Mouse (Mus musculus): Measurements from ENCODE around the gene Chn2. TPM values are rescaled to one million over a fixed set of nuclear protein-coding genes. Genes with fewer than 3 reads are reported as not detected.
A peak's percentile ranks its signal among the peaks of the same experiment; 100 is the strongest.

The Chn2 gene
- polyA plus RNA-seq, 1 experiment: 22.8 TPM

DNA sequence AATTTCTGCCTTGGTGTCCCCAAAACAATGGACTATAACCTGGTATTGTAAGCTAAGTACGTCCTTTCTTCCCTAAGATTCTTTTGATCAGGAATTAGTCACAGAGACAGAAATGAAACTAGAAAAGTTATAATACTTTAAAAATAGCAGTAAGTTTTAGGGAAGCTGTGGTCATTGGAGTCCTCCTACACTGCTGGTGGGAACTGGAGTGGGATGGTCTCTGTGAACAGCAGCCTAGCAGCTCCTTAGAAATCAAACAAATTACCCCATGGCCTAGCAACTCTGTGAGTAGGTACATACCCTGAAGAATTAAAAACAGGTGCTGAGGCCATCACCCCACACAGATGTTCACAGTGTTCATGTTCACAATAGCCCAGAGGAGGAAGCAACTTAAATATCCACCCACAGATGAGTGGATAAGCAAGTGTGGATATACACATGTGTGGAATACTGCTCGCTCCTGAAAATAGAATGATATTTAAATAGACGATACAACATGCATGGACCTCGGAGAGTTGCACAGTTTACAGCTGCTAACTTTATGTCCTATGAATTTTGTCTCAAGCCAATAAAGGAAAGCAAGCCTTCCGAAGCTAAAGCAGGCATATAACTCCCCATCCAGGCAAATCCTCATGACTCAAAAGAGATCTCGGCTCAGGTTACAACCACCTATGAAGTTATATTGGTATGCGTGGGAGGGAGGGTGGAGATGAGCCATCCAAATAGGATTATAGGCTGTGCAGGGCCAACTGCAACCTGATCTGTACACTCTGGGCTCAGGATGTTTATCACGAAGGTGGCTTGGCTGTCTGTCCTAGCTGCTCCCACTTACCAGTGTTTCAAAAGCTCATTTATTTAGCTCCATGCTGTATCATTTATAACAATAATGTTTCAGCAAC is 209.2 kb downstream of the Chn2 start:
- 73% methylated on average over 8 of the region's 8 CpGs for WGBS
- no peaks in the 10 kb centered on the region for H3K36me3 ChIP-seq (ENCODE audit: control insufficient read depth, insufficient read depth, low read length)
- TF ChIP-seq CTCF (conservative IDR thresholded peaks at IDR 0.05; ENCODE audit: insufficient read depth, insufficient read length, low read depth, low read length): no peak
- TF ChIP-seq POLR2A (IDR thresholded peaks at IDR 0.05; ENCODE audit: low read depth, low read length): no peak
- no peak overlapping the region for H3K27ac ChIP-seq (ENCODE audit: insufficient read depth, low read depth, low read length)
- no peak for DNase-seq
- no peaks in the 10 kb centered on the region for H3K4me1 ChIP-seq (ENCODE audit: control insufficient read depth, insufficient read depth, low read length)
- no peak overlapping the region for H3K4me3 ChIP-seq (ENCODE audit: insufficient read depth, low read depth, low read length)
- H3K27me3 ChIP-seq (replicated peaks; ENCODE audit: control insufficient read depth, insufficient read depth, low read length): no peaks in the 10 kb centered on the region

GRCm38 (mm10) chr6:54251401-54252191 is 212.2 kb downstream of the Chn2 start:
- peak; percentile 79 for DNase-seq

DNA sequence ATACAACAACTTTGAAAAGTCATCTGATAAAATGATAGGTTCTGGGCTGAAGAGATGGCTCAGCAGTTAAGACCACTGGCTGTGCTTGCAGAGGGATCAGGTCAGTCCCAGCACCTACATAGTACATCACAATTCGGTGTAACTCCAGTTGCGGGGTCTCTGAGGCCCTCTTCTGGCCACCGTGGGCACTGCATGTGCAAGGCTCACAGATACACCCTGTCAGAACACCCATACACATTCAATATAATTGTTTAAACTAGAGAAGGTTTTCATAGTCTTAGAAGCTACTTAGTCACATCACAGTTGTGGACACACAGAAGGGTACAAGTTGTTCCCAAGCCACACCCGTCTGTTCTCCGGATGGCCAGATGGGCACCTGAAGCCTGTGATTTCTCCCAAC is 213.9 kb downstream of the Chn2 start:
- H3K4me3 ChIP-seq (ENCODE audit: insufficient read depth, low read depth, low read length): no peak overlapping the region
- no peak overlapping the region for H3K27ac ChIP-seq (ENCODE audit: insufficient read depth, low read depth, low read length)
- no peaks in the 10 kb centered on the region for H3K4me1 ChIP-seq (ENCODE audit: control insufficient read depth, insufficient read depth, low read length)
- 61% methylated on average over 5 of the region's 5 CpGs for WGBS
- H3K36me3 ChIP-seq (ENCODE audit: control insufficient read depth, insufficient read depth, low read length): no peaks in the 10 kb centered on the region
- TF ChIP-seq CTCF (conservative IDR thresholded peaks at IDR 0.05; ENCODE audit: insufficient read depth, insufficient read length, low read depth, low read length) (peak; percentile 65), POLR2A (IDR thresholded peaks at IDR 0.05; ENCODE audit: low read depth, low read length) (no peak)
- DNase-seq: peak; percentile 53
- H3K27me3 ChIP-seq (replicated peaks; ENCODE audit: control insufficient read depth, insufficient read depth, low read length): no peaks in the 10 kb centered on the region

More at GRCm38 (mm10) chr6:54251401-54252191, 212.2 kb downstream of the Chn2 start:
- H3K36me3 ChIP-seq (ENCODE audit: control insufficient read depth, insufficient read depth, low read length): no peaks in the 10 kb centered on the region
- H3K4me3 ChIP-seq (ENCODE audit: insufficient read depth, low read depth, low read length): no peak overlapping the region
- WGBS: 62% methylated on average over 17 of the region's 17 CpGs
- no peaks in the 10 kb centered on the region for H3K27me3 ChIP-seq (replicated peaks; ENCODE audit: control insufficient read depth, insufficient read depth, low read length)
- no peak for TF ChIP-seq CTCF (conservative IDR thresholded peaks at IDR 0.05; ENCODE audit: insufficient read depth, insufficient read length, low read depth, low read length)
- TF ChIP-seq POLR2A (IDR thresholded peaks at IDR 0.05; ENCODE audit: low read depth, low read length): no peak
- no peaks in the 10 kb centered on the region for H3K4me1 ChIP-seq (ENCODE audit: control insufficient read depth, insufficient read depth, low read length)
- no peak overlapping the region for H3K27ac ChIP-seq (ENCODE audit: insufficient read depth, low read depth, low read length)

DNA sequence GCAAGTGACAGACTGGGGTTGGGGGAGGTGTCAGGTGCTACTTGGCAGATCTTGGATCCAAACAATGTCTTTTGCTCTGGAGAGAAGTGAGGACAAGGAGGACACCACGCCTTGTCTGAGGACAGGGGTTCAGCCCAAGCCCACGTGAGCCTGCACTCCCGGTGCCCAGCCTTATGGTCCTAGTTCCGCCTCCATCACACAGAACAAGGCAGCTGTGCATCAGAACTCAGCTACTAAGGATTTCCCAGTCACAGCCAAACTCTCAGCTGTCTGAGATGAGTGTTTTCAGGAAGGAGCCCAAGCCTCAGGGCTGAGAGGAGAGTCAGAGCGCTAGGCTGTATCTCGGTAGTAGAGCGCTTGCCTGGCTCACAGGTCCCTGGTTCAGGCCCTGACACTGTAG is 214.5 kb downstream of the Chn2 start:
- WGBS: 91% methylated on average over 7 of the region's 7 CpGs
- no peak overlapping the region for H3K27ac ChIP-seq (ENCODE audit: insufficient read depth, low read depth, low read length)
- no peak for DNase-seq

DNA sequence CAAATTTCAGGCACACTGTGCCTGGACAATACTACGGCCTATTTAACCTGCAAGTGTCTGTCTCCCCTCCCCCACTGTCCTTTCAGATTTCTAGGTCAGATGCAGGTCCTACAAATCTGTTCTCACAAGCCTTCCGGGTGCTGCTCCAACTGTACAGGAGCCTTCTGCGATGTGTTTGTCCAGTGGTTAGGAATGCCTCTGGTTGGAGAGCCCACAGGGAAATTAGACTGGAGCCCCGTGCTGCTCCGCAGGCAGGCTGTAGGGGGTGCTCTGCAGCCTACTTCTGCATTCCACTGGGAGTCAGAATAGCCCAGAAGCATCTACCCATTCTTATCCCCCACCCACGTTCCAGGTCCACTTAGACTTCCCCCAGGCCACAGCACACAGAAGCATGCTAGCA is 215.4 kb downstream of the Chn2 start:
- no peak for TF ChIP-seq POLR2A (IDR thresholded peaks at IDR 0.05; ENCODE audit: low read depth, low read length)
- peak; percentile 48 for TF ChIP-seq CTCF (conservative IDR thresholded peaks at IDR 0.05; ENCODE audit: insufficient read depth, insufficient read length, low read depth, low read length)
- WGBS: 74% methylated on average over 6 of the region's 6 CpGs
- no peaks in the 10 kb centered on the region for H3K27me3 ChIP-seq (replicated peaks; ENCODE audit: control insufficient read depth, insufficient read depth, low read length)
- DNase-seq: peak; percentile 12
- H3K36me3 ChIP-seq (ENCODE audit: control insufficient read depth, insufficient read depth, low read length): no peaks in the 10 kb centered on the region
- no peaks in the 10 kb centered on the region for H3K4me1 ChIP-seq (ENCODE audit: control insufficient read depth, insufficient read depth, low read length)
- no peak overlapping the region for H3K4me3 ChIP-seq (ENCODE audit: insufficient read depth, low read depth, low read length)
- H3K27ac ChIP-seq (ENCODE audit: insufficient read depth, low read depth, low read length): no peak overlapping the region

More for the DNA sequence above, 214.5 kb downstream of the Chn2 start:
- H3K4me1 ChIP-seq (ENCODE audit: control insufficient read depth, insufficient read depth, low read length): no peaks in the 10 kb centered on the region
- no peaks in the 10 kb centered on the region for H3K27me3 ChIP-seq (replicated peaks; ENCODE audit: control insufficient read depth, insufficient read depth, low read length)
- no peaks in the 10 kb centered on the region for H3K36me3 ChIP-seq (ENCODE audit: control insufficient read depth, insufficient read depth, low read length)
- H3K4me3 ChIP-seq (ENCODE audit: insufficient read depth, low read depth, low read length): no peak overlapping the region
- TF ChIP-seq CTCF (conservative IDR thresholded peaks at IDR 0.05; ENCODE audit: insufficient read depth, insufficient read length, low read depth, low read length) (no peak), POLR2A (IDR thresholded peaks at IDR 0.05; ENCODE audit: low read depth, low read length) (no peak)

DNA sequence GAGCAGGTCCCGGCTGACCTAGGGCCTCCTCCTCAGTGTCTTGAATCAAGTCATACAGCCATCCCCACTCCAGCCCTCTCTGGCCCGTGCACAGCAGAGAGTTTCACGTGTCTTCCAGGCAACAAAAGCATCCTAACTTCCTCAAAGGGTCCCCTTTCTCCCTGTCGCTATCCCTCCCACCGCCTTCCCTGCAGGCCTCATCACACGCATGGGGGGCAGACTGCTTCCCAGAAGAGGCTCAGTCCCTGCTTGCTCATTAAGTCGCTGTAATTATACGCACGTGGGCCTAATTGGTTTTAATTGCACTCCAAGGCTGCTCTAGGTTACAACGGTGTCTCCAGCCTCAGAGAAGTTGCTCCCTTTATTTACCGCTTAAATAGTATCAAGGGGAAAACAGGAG is 216.0 kb downstream of the Chn2 start:
- TF ChIP-seq CTCF (conservative IDR thresholded peaks at IDR 0.05; ENCODE audit: insufficient read depth, insufficient read length, low read depth, low read length) (no peak), POLR2A (IDR thresholded peaks at IDR 0.05; ENCODE audit: low read depth, low read length) (no peak)
- DNase-seq: no peak
- H3K27me3 ChIP-seq (replicated peaks; ENCODE audit: control insufficient read depth, insufficient read depth, low read length): no peaks in the 10 kb centered on the region
- no peaks in the 10 kb centered on the region for H3K36me3 ChIP-seq (ENCODE audit: control insufficient read depth, insufficient read depth, low read length)
- no peaks in the 10 kb centered on the region for H3K4me1 ChIP-seq (ENCODE audit: control insufficient read depth, insufficient read depth, low read length)
- 76% methylated on average over 11 of the region's 11 CpGs for WGBS
- H3K4me3 ChIP-seq (ENCODE audit: insufficient read depth, low read depth, low read length): no peak overlapping the region
- no peak overlapping the region for H3K27ac ChIP-seq (ENCODE audit: insufficient read depth, low read depth, low read length)

DNA sequence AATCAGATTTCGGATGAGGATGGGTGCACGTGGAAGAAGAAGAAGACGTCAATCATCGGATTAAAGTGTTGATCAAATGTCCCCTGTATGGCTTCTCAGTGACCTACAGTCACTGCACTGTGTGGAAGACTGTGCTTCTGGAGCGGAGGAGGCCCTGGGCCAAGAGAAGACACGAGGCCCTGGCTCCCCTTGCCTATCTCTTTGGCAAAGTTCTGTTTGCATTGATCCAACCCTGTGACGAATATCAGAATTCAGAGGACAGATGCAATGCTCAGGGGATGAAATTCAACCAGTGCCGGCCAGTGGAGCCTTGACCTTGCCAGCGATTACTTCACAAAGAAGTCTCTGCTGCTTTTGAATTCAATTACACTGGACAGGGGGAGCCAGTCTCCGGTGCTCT is 217.0 kb downstream of the Chn2 start:
- Histone ChIP-seq H3K27me3 (replicated peaks; ENCODE audit: control insufficient read depth, insufficient read depth, low read length) (no peaks in the 10 kb centered on the region), H3K27ac (ENCODE audit: insufficient read depth, low read depth, low read length) (no peak overlapping the region), H3K4me1 (ENCODE audit: control insufficient read depth, insufficient read depth, low read length) (no peaks in the 10 kb centered on the region), H3K36me3 (ENCODE audit: control insufficient read depth, insufficient read depth, low read length) (no peaks in the 10 kb centered on the region), H3K4me3 (ENCODE audit: insufficient read depth, low read depth, low read length) (no peak overlapping the region)
- 82% methylated on average over 10 of the region's 10 CpGs for WGBS
- TF ChIP-seq CTCF (conservative IDR thresholded peaks at IDR 0.05; ENCODE audit: insufficient read depth, insufficient read length, low read depth, low read length) (no peak), POLR2A (IDR thresholded peaks at IDR 0.05; ENCODE audit: low read depth, low read length) (no peak)
- DNase-seq: no peak

All from kidney, adult 2 months (tissue).